Mouse (Mus musculus) cerebellum, adult 11 months (tissue): ENCODE results near the gene Arl2.

ENCODE experiments used
- DNase-seq: peaks from one replicate; pipeline ENCODE4 v3.0.0; 2022

Arl2 gene

DNA sequence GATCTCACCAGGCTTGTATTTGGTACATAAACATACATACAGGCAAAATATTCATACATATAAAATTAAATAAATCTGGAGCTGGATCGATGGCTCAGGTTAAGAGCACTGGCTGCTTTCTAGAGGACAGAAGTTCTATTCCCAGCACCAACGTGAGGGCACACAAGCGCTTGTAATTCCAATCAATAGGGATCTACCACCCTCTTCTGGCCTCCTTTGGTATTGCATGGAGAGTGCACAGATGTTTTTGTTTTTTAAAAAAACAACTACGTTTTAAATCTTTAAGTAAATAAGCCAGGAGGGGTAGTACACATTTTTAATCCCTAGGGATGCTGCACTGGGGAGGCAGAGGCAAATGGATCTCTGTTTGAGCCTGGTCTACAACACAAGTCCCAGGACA is 15.1 kb downstream of the Arl2 start:
- DNase-seq = no peak

DNA sequence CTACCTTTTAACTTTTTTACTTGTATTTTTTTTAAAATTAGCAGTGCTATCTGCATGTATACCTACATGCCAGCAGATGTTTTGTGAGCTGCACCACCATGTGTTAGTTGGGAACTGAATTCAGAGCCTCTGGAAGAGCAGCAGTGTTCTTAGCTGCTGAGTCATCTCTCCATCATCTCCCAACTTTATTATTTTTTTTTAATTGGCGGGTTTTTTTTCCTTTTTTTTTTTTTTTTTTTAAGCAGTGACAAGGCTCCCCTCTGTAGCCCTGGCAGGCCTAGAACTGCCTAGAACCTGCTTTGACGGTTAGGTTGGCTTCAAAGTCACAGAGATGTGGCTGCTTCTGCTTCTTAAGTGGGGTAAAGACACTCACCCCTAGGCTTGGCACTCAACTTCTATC is 16.4 kb downstream of the Arl2 start:
- DNase-seq = no peak

DNA sequence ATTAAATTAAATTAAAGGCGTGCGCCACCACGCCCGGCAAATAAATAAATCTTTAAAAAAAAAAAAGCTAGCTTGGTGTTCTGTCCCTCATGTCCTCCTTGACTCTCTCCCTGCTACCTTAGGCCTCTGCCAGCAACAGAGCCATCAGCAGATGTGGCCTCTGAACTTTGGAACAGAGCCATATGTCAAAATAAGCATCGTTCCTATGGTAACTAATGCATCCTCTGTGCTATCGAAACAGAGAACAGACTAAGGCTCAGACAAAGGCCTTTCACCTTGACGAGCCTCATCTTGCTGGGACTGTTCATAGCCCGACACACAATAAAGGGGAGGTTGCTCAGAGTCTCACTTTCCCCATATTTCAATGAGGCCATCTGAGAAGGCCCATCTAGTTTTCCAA is 18.0 kb downstream of the Arl2 start:
- DNase-seq = no peak

DNA sequence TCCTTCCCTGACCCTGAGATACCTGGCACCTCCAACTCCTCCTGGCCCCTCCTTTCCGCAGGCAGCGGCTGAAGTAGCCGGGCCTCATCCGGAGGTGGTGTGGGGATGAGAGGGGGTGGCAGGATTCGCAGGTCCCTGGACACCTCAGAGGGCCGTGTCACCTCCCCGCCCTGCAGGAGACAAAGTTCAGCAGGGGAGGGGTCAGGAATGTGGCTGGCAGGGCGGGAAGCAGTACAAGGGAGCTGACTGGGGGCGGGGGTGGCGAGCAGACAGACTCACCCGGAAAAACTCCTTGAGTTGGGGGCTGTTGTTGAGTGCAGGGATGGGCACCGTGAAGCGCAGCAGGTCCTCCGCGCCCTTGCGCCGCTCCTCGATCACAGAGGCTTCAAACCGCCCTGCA is 19.6 kb downstream of the Arl2 start:
- no peak for DNase-seq

DNA sequence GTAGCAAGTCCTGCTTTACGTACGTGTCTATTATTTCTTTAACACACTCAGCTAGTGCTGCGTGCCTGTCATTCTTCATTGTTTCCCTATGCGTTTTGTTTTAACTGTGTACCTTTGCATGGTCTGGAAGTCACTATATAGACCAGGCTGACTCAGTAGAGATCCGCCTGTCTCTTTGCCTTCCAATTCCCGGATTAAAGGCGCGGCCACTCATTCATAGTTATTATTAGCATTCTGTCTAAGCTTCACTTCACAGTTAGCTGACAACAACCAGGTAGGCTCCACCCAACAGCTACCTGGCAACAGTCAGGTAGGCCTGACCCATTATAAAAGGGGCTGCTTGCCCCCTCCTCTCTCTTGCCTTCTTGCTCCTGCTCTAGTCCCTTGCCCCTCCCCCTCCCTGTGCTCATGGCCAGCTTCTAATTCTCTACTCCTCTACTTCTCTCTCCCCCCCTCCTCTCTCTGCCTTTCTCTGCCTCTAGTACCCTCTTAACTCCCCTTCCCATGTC is 22.6 kb downstream of the Arl2 start:
- no peak for DNase-seq

DNA sequence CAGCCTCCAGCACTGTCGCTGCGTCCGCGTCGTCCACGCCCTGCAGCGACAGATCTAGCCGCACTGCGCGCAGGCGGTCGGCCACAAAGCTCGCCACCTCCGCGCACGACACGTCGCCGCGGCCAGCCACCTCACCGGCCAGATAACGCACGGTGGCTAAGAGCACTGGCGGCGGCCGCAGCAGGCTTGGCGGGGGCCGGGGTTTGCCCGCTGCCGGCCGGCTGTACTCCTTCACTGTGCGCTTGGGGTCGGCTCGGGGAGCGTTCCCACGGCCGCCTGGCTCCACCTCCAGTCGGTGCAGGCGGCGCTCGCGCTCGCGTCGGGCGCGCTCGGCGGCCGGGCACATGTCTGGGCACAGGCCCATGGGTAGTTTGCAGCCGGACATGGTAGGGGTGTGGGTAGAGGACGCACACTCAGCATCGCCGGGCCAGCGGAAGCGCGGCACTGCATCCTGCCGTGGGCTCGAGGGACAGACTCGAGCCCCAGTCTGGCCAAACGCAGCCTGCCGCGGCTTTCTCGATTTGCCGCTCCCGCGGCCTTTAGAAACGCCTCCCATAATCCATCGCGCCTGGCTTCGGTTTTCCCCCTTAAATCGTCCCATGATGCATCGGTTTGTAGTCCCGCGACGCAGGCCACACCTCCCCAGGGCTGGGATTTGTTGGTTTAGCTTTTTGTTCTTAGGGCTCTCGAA is 23.2 kb downstream of the Arl2 start, which contains the start of gene Sac3d1:
Sac3d1 (minus strand) TSS at position 665 of the 691 bp plus-strand sequence.
- DNase-seq = peak; percentile 83

DNA sequence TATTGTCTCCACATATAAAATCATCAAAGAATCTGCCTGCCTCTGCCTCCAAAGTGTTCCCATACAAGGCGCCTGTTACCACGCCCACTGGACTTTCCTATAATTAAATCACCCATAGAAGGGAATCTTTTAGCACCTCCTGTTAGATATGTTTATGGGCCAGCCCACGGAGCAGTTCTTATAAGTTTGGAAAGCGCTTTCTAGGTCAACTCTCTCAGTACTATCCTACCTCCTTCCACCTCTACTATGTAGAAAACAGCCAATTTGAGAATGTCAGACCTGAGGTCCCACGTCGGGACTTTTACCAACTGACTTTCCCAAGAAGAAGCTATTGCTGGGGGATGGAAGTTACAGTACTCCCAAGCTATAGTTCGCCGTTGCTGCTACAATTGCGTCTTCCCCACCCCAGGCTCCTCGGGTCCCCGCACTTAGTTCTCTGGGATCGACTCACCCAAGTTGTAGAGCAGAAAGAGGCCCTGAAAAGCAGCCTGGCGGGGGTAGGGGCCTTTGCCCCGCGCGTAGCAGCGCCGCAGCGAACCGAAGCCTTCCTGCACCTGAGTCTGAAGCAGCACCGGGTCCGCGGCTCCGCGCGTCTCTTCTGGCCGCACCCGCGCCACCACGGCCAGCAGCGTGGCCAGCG is 23.9 kb downstream of the Arl2 start:
- no peak for DNase-seq

DNA sequence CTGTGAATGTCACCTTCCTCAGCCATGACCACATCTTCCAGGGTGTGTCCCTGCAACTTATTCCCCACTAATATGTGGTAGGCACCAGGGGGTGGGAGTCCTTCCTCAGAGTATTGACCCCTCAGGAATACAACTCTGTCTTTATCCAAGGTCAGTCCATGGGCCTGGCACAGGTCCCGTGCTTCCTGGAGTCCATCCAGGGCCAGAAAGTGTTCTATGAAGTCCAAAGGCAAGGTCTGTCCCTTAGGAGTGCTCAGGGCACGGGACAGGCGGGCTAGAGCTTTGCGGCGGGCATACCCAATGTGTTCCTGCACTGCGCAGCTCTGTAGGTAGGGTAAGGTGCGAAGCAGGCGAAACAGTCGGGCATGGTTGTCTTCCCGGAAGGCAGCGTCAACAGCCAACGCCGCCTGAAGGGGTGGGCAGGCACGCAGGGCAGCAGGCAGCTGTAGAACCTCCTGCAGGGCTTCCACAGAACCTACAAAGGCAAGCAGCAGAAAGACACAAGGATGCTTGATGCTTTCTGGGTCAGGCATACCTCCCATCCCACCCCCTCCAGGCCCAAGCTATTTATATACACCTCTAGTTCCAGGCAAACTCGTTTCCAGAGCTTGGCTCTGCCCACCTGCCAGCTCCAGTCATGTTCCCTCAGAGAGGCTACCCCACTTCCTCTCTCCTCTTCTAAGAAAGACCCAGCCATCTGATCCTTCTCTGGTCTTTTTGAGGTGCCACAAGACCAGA is 25.1 kb downstream of the Arl2 start:
- DNase-seq = no peak

DNA sequence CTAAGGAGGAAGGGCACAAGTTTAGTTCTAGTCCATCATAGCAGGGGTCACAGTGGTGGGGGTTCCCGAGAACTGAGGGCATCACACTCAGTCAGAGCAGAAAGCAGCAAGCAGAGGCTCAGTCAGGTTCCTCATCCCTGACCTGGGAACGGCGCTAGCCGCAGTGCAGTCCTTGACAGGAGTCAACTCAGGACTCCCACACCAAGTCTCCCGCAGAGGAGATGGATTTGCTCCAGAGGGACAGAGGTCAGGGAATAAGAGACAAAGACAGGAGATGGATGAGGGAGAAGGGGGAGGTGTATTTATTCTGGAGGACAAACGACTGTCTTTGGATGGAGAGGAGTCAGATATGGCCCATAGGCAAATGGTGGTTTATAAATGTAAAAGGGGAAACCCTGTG is 28.2 kb downstream of the Arl2 start:
- DNase-seq = no peak

DNA sequence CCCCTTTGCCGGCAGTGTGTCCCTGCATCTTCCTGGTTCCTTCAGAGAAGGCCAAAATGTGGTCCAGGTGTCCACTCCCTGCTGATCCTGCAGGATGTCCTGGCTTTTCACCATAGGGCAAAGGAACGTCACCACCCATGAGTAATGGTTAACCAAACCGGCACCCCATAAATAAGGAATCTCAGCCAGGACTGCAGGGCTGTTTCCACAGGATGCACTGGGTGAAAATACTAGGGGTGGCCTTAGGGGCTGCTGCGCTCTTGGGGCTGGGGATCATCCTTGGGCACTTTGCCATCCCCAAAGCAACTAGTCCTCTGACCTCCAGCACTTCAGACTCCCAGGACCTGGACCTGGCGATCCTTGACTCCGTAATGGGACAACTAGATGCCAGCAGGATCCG is 35.8 kb downstream of the Arl2 start, which contains the start of gene Naaladl1:
Naaladl1 (plus strand) TSS at position 197 of the 400 bp plus-strand sequence.
- DNase-seq = no peak

DNA sequence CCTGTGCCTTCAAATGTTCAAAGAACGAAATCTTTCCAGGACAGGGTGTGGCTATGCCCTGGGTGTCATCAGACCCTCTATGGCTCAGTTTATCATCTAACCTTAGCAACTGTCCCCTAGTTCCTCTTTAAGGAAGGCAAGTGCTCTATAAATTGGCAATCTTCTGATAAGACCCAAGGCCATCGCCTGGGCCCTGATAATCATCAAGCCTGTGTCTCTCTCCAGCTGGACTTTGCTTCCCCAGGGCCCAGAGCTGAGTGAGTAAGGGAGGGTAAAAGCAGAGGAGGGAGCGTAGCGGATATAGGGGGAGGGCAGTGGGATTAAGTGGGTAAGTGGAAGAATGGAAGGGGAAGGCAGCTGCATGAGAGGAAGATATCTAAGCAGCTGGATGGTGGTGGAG is 36.9 kb downstream of the Arl2 start:
- DNase-seq = no peak

DNA sequence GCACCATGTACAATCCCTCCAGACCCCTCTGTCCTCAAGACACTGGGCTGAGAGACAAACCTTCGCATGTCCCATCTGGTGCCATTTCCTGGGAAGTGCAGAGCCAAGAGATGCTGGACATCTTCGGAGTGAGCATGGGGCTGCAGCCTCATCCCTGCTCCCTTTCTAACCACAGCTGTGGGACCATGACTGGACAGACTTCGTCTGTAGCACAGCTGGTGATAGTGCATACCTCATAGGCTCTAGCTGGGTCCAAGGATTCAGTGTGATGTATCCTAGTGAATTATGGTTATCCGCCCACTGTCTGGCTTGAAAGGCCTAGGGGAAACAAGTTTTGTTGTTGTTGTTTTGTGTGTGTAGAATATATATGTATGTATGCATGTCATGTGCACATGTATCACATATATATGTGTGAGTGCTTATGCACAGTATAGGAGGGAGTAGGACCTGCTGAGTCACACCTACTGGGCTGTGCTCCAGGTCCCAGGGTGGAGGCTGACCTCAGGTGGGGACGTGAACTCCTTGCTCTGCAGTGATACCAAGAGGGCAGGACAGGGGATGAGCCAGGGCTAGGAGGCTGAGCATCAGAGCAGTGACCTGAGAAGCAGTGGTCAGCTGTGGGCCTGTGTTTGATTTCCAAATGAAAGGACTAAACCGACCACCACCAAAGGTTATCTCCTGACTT is 39.0 kb downstream of the Arl2 start:
- DNase-seq = no peak

DNA sequence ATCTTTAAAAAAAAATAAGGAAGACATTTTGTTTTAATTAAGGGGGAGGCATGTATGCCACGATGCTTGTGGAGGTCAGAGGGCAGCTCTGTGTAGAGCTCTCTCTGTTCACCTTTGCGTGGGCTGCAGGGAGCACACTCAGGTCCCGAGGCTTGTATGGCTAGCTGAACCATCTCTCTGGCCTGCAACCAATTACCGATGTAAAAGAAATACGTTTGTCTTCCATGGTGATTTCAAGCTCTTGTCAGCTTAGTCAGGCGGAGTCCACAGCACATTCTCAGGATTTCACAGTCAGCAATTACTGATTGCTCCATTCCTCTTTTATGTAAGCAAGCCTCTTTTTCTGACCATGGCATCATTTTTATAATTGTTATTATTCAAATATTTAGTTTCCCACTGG is 40.2 kb downstream of the Arl2 start:
- DNase-seq = no peak

DNA sequence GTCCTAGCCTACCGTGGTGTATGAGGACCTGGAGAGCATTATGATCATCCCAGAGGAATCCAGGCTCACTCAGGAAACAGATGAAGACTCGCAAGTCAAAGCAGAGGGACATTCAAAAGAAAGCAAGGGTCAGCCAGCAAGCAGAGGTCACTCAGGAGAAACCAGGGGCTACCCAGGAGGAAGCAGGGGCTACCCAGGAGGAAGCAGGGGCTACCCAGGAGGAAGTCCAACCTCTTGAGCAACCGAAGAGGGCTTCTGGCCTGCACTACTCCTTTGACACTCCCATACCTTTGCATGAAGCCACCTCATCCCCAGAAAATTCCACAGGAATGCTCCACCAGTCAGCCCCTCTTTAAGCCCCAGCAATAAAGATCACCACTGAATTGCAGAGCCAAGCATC is 43.5 kb downstream of the Arl2 start:
- DNase-seq = no peak

DNA sequence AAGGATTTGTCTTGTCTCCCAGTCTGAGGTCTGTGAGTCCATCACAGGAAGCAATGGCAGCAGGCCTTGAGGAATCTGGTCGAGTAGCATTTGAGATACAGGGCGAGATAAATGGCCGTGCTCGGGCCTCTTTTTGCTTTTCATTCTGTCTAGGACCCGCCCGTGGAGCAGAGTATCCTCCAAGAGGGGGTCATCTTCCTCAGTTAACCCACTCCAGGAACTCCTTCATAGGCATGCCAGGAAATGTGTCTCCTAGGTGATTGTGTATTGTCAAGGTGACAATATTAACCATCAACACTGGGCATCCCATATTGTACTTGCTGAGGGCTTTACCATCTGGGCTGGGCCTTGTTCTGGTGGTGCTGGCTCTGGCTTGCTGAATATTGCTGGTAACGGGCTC is 47.2 kb downstream of the Arl2 start, which contains the start of gene AC131692.1:
AC131692.1 (plus strand) TSS at position 301 of the 400 bp plus-strand sequence.
- DNase-seq = no peak

DNA sequence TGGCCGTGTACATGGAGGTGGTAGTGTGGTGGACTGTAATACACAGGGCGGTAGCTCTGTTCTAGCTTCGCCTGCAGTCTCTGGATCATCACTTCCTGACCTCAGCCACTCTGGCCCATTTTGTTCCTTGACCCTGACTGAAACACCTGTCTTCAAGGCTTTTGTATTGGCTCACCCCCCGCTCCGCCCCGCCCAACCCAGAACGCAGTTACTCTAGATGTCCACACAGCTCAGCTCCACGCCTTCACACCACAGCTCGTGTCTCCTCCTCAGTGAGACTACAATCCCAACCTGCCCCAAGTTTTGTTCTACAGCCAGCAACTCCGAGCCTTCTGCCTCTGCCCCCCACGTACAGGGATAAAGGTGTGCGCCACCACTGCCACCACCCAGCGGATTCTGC is 52.5 kb downstream of the Arl2 start:
- no peak for DNase-seq

DNA sequence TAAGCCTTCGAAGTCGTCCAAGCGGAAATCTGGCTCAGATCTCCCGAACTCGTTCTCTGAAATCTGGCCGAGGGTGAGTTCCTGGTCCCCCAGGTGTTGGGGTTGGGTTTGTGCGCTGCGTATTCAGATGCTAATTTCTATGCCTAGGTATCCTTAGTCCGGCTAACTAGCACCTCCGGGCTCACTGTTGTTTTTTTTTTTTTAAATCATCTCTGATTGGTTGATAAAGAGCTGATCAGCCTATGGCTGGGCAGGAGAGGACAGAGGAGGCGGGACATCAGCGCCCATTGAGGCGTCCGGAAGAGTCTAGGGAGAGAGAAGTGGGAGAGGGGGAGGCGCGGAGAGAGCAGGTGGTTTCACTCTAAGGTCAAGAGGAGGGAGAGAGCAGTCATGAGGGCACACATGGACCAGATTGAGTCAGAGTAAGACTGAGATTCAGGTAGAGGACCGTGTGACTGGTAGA is 55.9 kb downstream of the Arl2 start:
- DNase-seq = no peak

DNA sequence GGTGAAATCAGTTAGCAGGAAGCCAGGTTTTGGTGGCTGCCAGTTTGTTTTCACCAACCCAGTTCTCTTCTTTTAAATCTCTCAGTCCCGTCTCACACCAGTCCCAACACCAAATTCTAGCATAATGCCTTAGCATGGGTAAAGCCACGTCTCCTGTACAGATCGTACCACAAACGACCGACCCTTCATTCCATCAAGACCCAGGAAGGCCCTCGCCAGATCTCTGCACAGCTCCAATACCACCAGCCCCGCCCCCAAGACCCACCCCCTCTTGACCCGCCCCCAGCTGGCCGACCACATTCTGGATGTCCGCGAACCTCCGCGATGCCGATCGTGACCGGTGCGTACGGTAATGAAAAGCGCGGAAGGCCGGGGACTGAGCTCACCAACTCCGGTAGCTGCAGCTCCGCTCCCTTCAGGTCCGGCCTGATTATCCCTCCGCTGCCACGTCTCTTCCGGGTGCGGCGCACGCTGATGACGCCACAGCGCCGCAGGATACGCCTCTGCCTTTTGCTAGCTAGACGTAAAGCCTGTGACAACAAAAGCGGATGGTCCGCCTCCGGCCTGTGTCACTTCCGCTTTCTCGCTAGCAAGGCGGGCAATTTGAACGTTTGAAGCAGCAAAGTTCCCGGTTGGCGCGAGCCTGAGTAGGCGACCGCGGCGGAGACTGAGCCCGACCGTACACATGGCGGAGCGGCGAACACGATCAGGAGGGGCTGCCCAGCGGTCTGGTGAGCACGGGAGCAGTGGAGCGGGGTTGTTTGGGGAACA is 56.7 kb downstream of the Arl2 start, which contains the start of the genes Zfpl1 and Cdca5:
Zfpl1 (minus strand) TSS at position 479 of the 771 bp plus-strand sequence.
Cdca5 (plus strand) TSS at position 506 of the 771 bp plus-strand sequence.
- peak; percentile 97 for DNase-seq
